Mouse (Mus musculus): ENCODE measurements around the gene Nadsyn1. TPM values are rescaled to one million over a fixed set of nuclear protein-coding genes. Genes with fewer than 3 reads are reported as not detected.

The Nadsyn1 gene
- polyA plus RNA-seq, 1 experiment from 2014 or later = 5.2 TPM

GRCm38 (mm10) chr7:143752606-143753005 is 70.0 kb downstream of the Nadsyn1 start:
- Histone ChIP-seq H3K4me1 (ENCODE audit: control insufficient read depth, insufficient read depth, low read length) (peaks cover 11% of the 10 kb centered on the region; the same call in 1 of the 2 replicates), H3K36me3 (ENCODE audit: control insufficient read depth, insufficient read depth, low read length) (no peaks in the 10 kb centered on the region), H3K4me3 (ENCODE audit: low read depth, low read length) (no peak overlapping the region), H3K27me3 (replicated peaks; ENCODE audit: control insufficient read depth, insufficient read depth, low read length) (peaks cover 6% of the 10 kb centered on the region; the same call in 1 of the 2 replicates), H3K4me2 (ENCODE audit: low read length) (no peak overlapping the region), H3K9ac (ENCODE audit: low read length) (no peak overlapping the region), H3K27ac (ENCODE audit: low read depth, low read length) (no peak overlapping the region), H3K9me3 (replicated peaks; ENCODE audit: control insufficient read depth, low read length) (no peaks in the 10 kb centered on the region)
- no peak for DNase-seq (ENCODE audit: low spot score)
- no peak for ATAC-seq
- WGBS = 74% methylated on average over 3 of the region's 3 CpGs

GRCm38 (mm10) chr7:143752056-143752455 is 70.6 kb downstream of the Nadsyn1 start:
- no peak for ATAC-seq

GRCm38 (mm10) chr7:143751380-143751779 is 71.3 kb downstream of the Nadsyn1 start:
- ATAC-seq (no peak), DNase-seq (ENCODE audit: low spot score) (no peak)
- H3K36me3 ChIP-seq (ENCODE audit: control insufficient read depth, insufficient read depth, low read length) = no peaks in the 10 kb centered on the region
- no peaks in the 10 kb centered on the region for H3K9me3 ChIP-seq (replicated peaks; ENCODE audit: control insufficient read depth, low read length)
- 86% methylated on average over 1 of the region's 1 CpGs for WGBS
- no peak overlapping the region for H3K9ac ChIP-seq (ENCODE audit: low read length)
- peaks cover 5% of the 10 kb centered on the region; the same call in 1 of the 2 replicates for H3K4me1 ChIP-seq (ENCODE audit: control insufficient read depth, insufficient read depth, low read length)
- no peak overlapping the region for H3K4me3 ChIP-seq (ENCODE audit: low read depth, low read length)
- H3K27me3 ChIP-seq (replicated peaks; ENCODE audit: control insufficient read depth, insufficient read depth, low read length) = peaks cover 6% of the 10 kb centered on the region; the same call in 1 of the 2 replicates
- no peak overlapping the region for H3K4me2 ChIP-seq (ENCODE audit: low read length)
- no peak overlapping the region for H3K27ac ChIP-seq (ENCODE audit: low read depth, low read length)

More at GRCm38 (mm10) chr7:143752056-143752455, 70.6 kb downstream of the Nadsyn1 start:
- peaks cover 9% of the 10 kb centered on the region; the same call in 1 of the 2 replicates for H3K4me1 ChIP-seq (ENCODE audit: control insufficient read depth, insufficient read depth, low read length)
- H3K36me3 ChIP-seq (ENCODE audit: control insufficient read depth, insufficient read depth, low read length) = no peaks in the 10 kb centered on the region
- DNase-seq (ENCODE audit: low spot score) = no peak
- no peak overlapping the region for H3K4me3 ChIP-seq (ENCODE audit: low read depth, low read length)
- peaks cover 6% of the 10 kb centered on the region; the same call in 1 of the 2 replicates for H3K27me3 ChIP-seq (replicated peaks; ENCODE audit: control insufficient read depth, insufficient read depth, low read length)
- no peak overlapping the region for H3K9ac ChIP-seq (ENCODE audit: low read length)
- no peak overlapping the region for H3K4me2 ChIP-seq (ENCODE audit: low read length)
- no peak overlapping the region for H3K27ac ChIP-seq (ENCODE audit: low read depth, low read length)
- no peaks in the 10 kb centered on the region for H3K9me3 ChIP-seq (replicated peaks; ENCODE audit: control insufficient read depth, low read length)
- 76% methylated on average over 4 of the region's 4 CpGs for WGBS

DNA sequence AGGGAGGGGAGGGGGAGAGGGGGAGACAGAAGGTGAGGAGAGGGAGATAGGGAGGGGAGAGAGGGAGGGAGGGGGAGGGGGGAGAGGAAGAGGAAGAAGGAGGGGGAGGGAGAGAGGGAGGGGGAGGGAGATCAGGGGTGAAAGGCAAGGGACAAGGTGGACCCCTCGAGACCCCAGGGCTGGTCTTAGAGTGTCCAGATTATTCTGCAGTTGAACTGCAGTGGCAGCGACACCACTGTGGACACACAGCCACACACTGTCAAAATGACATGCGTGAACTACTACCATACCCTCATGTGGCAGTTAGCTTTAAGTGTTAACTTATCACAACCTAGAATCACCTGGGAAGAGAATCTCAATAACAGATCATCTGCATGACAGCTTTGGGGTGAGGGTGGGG is 73.6 kb downstream of the Nadsyn1 start:
- Histone ChIP-seq H3K9ac (ENCODE audit: low read length) (no peak overlapping the region), H3K27ac (ENCODE audit: low read depth, low read length) (peak overlapping the region; percentile 70; the same call in 1 of the 2 replicates), H3K4me2 (ENCODE audit: low read length) (no peak overlapping the region), H3K36me3 (ENCODE audit: control insufficient read depth, insufficient read depth, low read length) (no peaks in the 10 kb centered on the region), H3K9me3 (replicated peaks; ENCODE audit: control insufficient read depth, low read length) (no peaks in the 10 kb centered on the region), H3K4me3 (ENCODE audit: low read depth, low read length) (no peak overlapping the region), H3K27me3 (replicated peaks; ENCODE audit: control insufficient read depth, insufficient read depth, low read length) (no peaks in the 10 kb centered on the region), H3K4me1 (ENCODE audit: control insufficient read depth, insufficient read depth, low read length) (peaks cover 4% of the 10 kb centered on the region; the same call in 1 of the 2 replicates)
- WGBS = 66% methylated on average over 3 of the region's 3 CpGs
- DNase-seq (ENCODE audit: low spot score) (peak; percentile 16), ATAC-seq (no peak)

GRCm38 (mm10) chr7:143748041-143748868 is 74.4 kb downstream of the Nadsyn1 start:
- H3K27me3 ChIP-seq (replicated peaks; ENCODE audit: control insufficient read depth, insufficient read depth, low read length) = no peaks in the 10 kb centered on the region
- peak overlapping the region; percentile 70 for H3K27ac ChIP-seq (ENCODE audit: low read depth, low read length)
- H3K9ac ChIP-seq (ENCODE audit: low read length) = no peak overlapping the region; the same call in 1 of the 2 replicates
- H3K9me3 ChIP-seq (replicated peaks; ENCODE audit: control insufficient read depth, low read length) = no peaks in the 10 kb centered on the region
- ATAC-seq (peak; percentile 94), DNase-seq (ENCODE audit: low spot score) (peak; percentile 98)
- WGBS = 1% methylated on average over 16 of the region's 16 CpGs
- H3K4me3 ChIP-seq (ENCODE audit: low read depth, low read length) = no peak overlapping the region
- peak overlapping the region; percentile 42 for H3K4me2 ChIP-seq (ENCODE audit: low read length)
- peaks cover 4% of the 10 kb centered on the region; the same call in 1 of the 2 replicates for H3K4me1 ChIP-seq (ENCODE audit: control insufficient read depth, insufficient read depth, low read length)
- no peaks in the 10 kb centered on the region for H3K36me3 ChIP-seq (ENCODE audit: control insufficient read depth, insufficient read depth, low read length)

Small RNA genes within 50 kb of the gene (microRNA-seq; reads per million reads assigned to microRNA genes)
- not detected for gene Gm22064

Other genes starting within 250 kb of the Nadsyn1 start
- gene Cars, start 222.8 kb downstream of the Nadsyn1 start, polyA plus RNA-seq (2014; fragmentation: Nextera tagmentation; extraction: Ambion mirVana) = 51.5 and 59.2 TPM in 2 replicates
- gene Tnfrsf26, start 194.1 kb downstream of the Nadsyn1 start, polyA plus RNA-seq (2014; fragmentation: Nextera tagmentation; extraction: Ambion mirVana) = 0.10 TPM in 1 of 2 replicates, not detected in the other
- gene Tnfrsf22, start 173.2 kb downstream of the Nadsyn1 start, polyA plus RNA-seq (2014; fragmentation: Nextera tagmentation; extraction: Ambion mirVana) = 2.5 and 3.2 TPM in 2 replicates
- gene Tnfrsf23, start 137.0 kb downstream of the Nadsyn1 start, polyA plus RNA-seq (2014; fragmentation: Nextera tagmentation; extraction: Ambion mirVana) = 0.24 and 0.56 TPM in 2 replicates
- 25.8 and 29.4 TPM in 2 replicates for gene Osbpl5, start 65.9 kb downstream of the Nadsyn1 start, polyA plus RNA-seq (2014; fragmentation: Nextera tagmentation; extraction: Ambion mirVana)
- gene Mrgprg, start 55.9 kb downstream of the Nadsyn1 start, polyA plus RNA-seq (2014; fragmentation: Nextera tagmentation; extraction: Ambion mirVana) = not detected in 2 replicates
- gene Mrgpre, start 38.3 kb downstream of the Nadsyn1 start, polyA plus RNA-seq (2014; fragmentation: Nextera tagmentation; extraction: Ambion mirVana) = 2.6 and 3.6 TPM in 2 replicates
- 59.2 and 64.8 TPM in 2 replicates for gene Dhcr7, start 296 bp upstream of the Nadsyn1 start, polyA plus RNA-seq (2014; fragmentation: Nextera tagmentation; extraction: Ambion mirVana)
- not detected in 2 replicates for gene Gm498, start 44.0 kb upstream of the Nadsyn1 start, polyA plus RNA-seq (2014; fragmentation: Nextera tagmentation; extraction: Ambion mirVana)
- 4.6 and 5.6 TPM in 2 replicates for gene Shank2, start 179.1 kb upstream of the Nadsyn1 start, polyA plus RNA-seq (2014; fragmentation: Nextera tagmentation; extraction: Ambion mirVana)

Data from forebrain, embryonic 14.5 days (tissue).